Mouse (Mus musculus): ENCODE results near the gene Map2k2. TPM values are rescaled to one million over a fixed set of nuclear protein-coding genes. Genes with fewer than 3 reads are reported as not detected.
A peak's percentile ranks its signal among the peaks of the same experiment; 100 is the strongest.

Gene Map2k2
- polyA plus RNA-seq, 1 experiment from 2014 or later: 191 TPM

DNA sequence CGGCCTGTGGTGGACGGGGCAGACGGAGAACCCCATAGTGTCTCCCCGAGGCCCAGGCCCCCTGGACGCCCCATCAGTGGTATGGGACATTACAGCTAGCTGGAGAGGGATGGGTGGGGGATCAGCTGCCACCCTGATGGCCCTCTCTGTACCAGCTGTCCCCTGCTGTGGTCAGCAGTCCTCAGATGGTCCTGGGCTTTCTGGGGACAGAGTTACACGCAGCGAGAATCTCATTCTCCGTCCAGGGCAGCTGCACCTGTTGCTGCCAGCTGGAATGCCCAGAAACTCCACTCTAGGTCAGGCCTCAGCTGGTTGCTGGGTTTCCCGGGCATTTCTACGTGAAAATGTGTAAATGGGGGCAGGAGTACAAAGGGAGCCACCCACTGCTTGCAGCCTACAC lies 13.9 kb downstream of the Map2k2 start:
- no peaks in the 10 kb centered on the region for H3K27me3 ChIP-seq (ENCODE audit: control insufficient read depth, insufficient read depth, low read length)
- WGBS: 92% methylated on average over 10 of the region's 10 CpGs
- no peak overlapping the region for H3K27ac ChIP-seq (replicated peaks; ENCODE audit: low read depth, low read length)
- no peak for ATAC-seq (replicated peaks; ENCODE audit: insufficient number of reproducible peaks, low FRiP score, low TSS enrichment, low read depth)
- peaks cover 40% of the 10 kb centered on the region for H3K36me3 ChIP-seq (replicated peaks; ENCODE audit: control insufficient read depth, insufficient read depth, low read depth, low read length)
- H3K4me1 ChIP-seq (ENCODE audit: control insufficient read depth, insufficient read depth, low read length): no peaks in the 10 kb centered on the region
- H3K9me3 ChIP-seq (replicated peaks; ENCODE audit: control insufficient read depth, low read length): no peaks in the 10 kb centered on the region
- no peak for DNase-seq (ENCODE audit: low spot score)
- H3K4me3 ChIP-seq (ENCODE audit: low read depth, low read length): no peak overlapping the region
- no peak overlapping the region for H3K9ac ChIP-seq (replicated peaks; ENCODE audit: low read length)
- H3K4me2 ChIP-seq (ENCODE audit: low read depth, low read length): no peak overlapping the region

DNA sequence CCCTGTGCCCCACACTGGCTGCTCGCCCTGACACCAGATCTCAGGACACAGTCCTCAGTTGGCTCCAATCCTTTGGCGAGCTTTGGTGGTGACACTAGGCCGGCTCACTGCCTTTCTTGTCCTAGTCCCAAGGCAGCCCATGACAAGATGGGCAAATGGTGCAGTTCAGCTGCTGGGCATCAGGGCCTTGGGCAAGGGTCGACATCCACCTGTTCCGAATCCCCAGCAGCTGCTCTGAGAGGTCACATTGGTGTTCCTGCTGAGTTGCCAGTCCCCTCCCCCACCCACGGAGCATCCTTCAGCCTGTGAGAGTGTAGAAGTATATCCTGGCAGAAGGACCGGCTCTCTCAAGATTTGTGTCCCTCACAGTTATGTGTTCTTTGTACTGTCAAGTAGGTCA lies 14.9 kb downstream of the Map2k2 start:
- Histone ChIP-seq H3K36me3 (replicated peaks; ENCODE audit: control insufficient read depth, insufficient read depth, low read depth, low read length) (peaks cover 31% of the 10 kb centered on the region), H3K4me2 (ENCODE audit: low read depth, low read length) (no peak overlapping the region)

DNA sequence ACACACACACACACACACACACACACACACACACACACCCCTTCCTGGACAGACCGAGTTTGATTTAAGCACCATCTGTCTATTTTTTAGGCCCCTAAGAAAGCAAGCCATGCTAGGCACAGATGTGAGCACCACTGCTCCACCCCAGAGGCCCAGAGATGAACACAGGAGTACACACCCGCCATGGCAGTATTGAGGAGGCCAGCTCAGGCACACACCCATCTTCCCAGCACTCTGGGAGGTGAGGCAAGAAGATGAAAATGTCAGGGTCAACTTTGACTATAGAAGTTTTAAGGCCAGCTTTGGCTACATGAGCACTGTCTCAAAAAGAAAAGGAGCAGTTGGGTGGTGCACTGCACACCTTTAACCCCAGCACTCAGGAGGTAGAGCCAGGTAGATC lies 17.2 kb downstream of the Map2k2 start:
- H3K4me2 ChIP-seq (ENCODE audit: low read depth, low read length): no peak overlapping the region
- no peak for DNase-seq (ENCODE audit: low spot score)
- H3K4me1 ChIP-seq (ENCODE audit: control insufficient read depth, insufficient read depth, low read length): no peaks in the 10 kb centered on the region
- H3K36me3 ChIP-seq (replicated peaks; ENCODE audit: control insufficient read depth, insufficient read depth, low read depth, low read length): peaks cover 24% of the 10 kb centered on the region
- no peaks in the 10 kb centered on the region for H3K9me3 ChIP-seq (replicated peaks; ENCODE audit: control insufficient read depth, low read length)
- H3K9ac ChIP-seq (replicated peaks; ENCODE audit: low read length): no peak overlapping the region
- ATAC-seq (replicated peaks; ENCODE audit: insufficient number of reproducible peaks, low FRiP score, low TSS enrichment, low read depth): no peak
- WGBS: 88% methylated on average over 2 of the region's 2 CpGs
- no peak overlapping the region for H3K27ac ChIP-seq (replicated peaks; ENCODE audit: low read depth, low read length)
- H3K4me3 ChIP-seq (ENCODE audit: low read depth, low read length): no peak overlapping the region
- no peaks in the 10 kb centered on the region for H3K27me3 ChIP-seq (ENCODE audit: control insufficient read depth, insufficient read depth, low read length)

More for the DNA sequence above, 14.9 kb downstream of the Map2k2 start:
- H3K4me1 ChIP-seq (ENCODE audit: control insufficient read depth, insufficient read depth, low read length): no peaks in the 10 kb centered on the region
- DNase-seq (ENCODE audit: low spot score) (no peak), ATAC-seq (replicated peaks; ENCODE audit: insufficient number of reproducible peaks, low FRiP score, low TSS enrichment, low read depth) (no peak)
- WGBS: 86% methylated on average over 7 of the region's 7 CpGs
- no peaks in the 10 kb centered on the region for H3K27me3 ChIP-seq (ENCODE audit: control insufficient read depth, insufficient read depth, low read length)
- H3K9ac ChIP-seq (replicated peaks; ENCODE audit: low read length): no peak overlapping the region
- no peak overlapping the region for H3K4me3 ChIP-seq (ENCODE audit: low read depth, low read length)
- no peak overlapping the region for H3K27ac ChIP-seq (replicated peaks; ENCODE audit: low read depth, low read length)
- no peaks in the 10 kb centered on the region for H3K9me3 ChIP-seq (replicated peaks; ENCODE audit: control insufficient read depth, low read length)

DNA sequence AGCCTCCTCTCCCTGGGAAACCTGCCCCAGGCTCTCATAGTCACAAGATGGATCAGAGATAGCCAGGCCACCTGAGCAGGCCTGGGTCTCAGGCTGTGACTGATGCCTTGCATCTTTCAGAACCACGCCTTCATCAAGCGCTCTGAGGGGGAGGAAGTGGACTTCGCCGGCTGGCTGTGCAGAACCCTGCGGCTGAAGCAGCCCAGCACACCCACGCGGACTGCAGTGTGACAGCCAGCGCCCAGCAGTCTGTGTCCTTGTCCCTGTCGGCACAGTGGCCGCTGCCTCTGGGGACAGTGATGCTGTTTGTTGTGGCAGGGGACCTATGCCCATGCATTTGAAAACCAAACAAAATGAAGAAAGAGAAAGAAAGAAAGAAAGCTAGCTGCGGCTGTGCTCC lies 17.8 kb downstream of the Map2k2 start:
- ATAC-seq (replicated peaks; ENCODE audit: insufficient number of reproducible peaks, low FRiP score, low TSS enrichment, low read depth): no peak
- Histone ChIP-seq H3K36me3 (replicated peaks; ENCODE audit: control insufficient read depth, insufficient read depth, low read depth, low read length) (peaks cover 24% of the 10 kb centered on the region), H3K4me2 (ENCODE audit: low read depth, low read length) (no peak overlapping the region), H3K4me1 (ENCODE audit: control insufficient read depth, insufficient read depth, low read length) (no peaks in the 10 kb centered on the region), H3K27me3 (ENCODE audit: control insufficient read depth, insufficient read depth, low read length) (no peaks in the 10 kb centered on the region), H3K4me3 (ENCODE audit: low read depth, low read length) (no peak overlapping the region), H3K9ac (replicated peaks; ENCODE audit: low read length) (no peak overlapping the region), H3K9me3 (replicated peaks; ENCODE audit: control insufficient read depth, low read length) (no peaks in the 10 kb centered on the region), H3K27ac (replicated peaks; ENCODE audit: low read depth, low read length) (no peak overlapping the region)
- WGBS: 89% methylated on average over 11 of the region's 11 CpGs
- no peak for DNase-seq (ENCODE audit: low spot score)

DNA sequence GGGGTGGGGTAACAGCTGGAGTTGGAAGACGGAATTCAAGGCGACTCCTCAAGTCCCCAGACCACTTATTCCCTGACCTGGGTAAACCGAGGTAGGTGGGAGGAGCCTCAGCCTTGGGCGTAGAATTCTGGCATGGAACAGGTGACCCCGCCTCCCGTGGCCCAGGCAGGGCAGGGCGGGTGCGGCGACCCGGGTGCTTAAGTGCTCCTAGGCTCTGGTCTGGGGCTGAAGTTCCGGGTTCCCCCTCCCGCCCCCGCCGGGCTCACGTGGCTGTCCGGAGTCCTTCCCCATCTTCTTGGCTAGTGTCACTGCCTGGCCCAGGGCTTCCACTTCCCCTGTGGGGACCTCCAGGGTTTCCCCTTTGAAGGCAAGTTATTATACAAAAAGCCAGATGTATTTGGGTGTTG lies 28.5 kb downstream of the Map2k2 start:
- no peak overlapping the region for H3K4me2 ChIP-seq (ENCODE audit: low read depth, low read length)
- H3K4me1 ChIP-seq (ENCODE audit: control insufficient read depth, insufficient read depth, low read length): peaks cover 4% of the 10 kb centered on the region
- no peaks in the 10 kb centered on the region for H3K9me3 ChIP-seq (replicated peaks; ENCODE audit: control insufficient read depth, low read length)
- no peak overlapping the region for H3K4me3 ChIP-seq (ENCODE audit: low read depth, low read length)
- H3K27ac ChIP-seq (replicated peaks; ENCODE audit: low read depth, low read length): no peak overlapping the region
- ATAC-seq (replicated peaks; ENCODE audit: insufficient number of reproducible peaks, low FRiP score, low TSS enrichment, low read depth): no peak
- no peak for DNase-seq (ENCODE audit: low spot score)
- H3K9ac ChIP-seq (replicated peaks; ENCODE audit: low read length): no peak overlapping the region
- H3K36me3 ChIP-seq (replicated peaks; ENCODE audit: control insufficient read depth, insufficient read depth, low read depth, low read length): no peaks in the 10 kb centered on the region
- under 1% methylated on average over 16 of the region's 16 CpGs for WGBS
- H3K27me3 ChIP-seq (ENCODE audit: control insufficient read depth, insufficient read depth, low read length): peaks cover 13% of the 10 kb centered on the region

DNA sequence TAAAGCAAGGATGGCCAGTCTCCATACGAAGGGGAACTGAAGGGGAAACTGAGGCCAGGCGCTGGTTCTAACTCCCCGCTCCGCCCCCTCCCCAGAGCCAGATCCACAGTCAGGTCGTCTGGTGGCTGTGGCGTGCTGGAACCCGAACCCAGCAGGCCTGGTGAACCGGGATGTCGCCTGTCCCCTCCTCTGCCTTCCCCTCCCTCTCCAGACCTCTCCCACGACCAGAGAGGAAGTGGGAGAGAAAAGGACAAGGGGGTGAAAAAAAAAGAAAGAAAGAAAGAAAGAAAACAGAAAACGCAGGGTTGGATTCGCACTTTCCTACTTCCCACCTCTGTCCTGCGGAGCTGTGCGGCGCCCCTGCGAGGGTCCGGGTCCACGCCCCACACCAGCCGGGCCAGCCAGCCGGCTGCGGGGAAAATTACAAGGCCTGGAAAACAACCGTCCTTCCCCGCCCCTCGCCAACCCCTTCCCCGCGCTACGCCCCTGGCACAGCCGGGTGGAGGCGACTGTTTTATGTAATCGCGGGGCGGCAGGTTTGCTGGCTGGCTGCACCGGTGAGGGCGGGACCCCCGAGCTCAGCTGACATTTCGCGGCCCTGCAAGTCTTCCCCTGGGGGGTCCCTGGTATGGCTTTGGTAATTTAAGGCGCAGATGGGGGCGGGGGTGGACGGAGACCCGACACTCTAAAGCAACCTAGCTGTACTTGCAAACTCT lies 29.4 kb downstream of the Map2k2 start, which contains the start of gene Zbtb7a:
Zbtb7a (plus strand) TSS at position 255 of the 716 bp plus-strand sequence.
- peak within 1 kb of the TSS; percentile 76 for H3K4me3 ChIP-seq (ENCODE audit: low read depth, low read length)
- peak within 1 kb of the TSS; percentile 91 for H3K9ac ChIP-seq (replicated peaks; ENCODE audit: low read length)
- H3K27ac ChIP-seq (replicated peaks; ENCODE audit: low read depth, low read length): peak within 1 kb of the TSS; percentile 91
- H3K4me1 ChIP-seq (ENCODE audit: control insufficient read depth, insufficient read depth, low read length): peaks cover 11% of the 10 kb centered on the region
- no peaks in the 10 kb centered on the region for H3K36me3 ChIP-seq (replicated peaks; ENCODE audit: control insufficient read depth, insufficient read depth, low read depth, low read length)
- peak; percentile 59 for DNase-seq (ENCODE audit: low spot score)
- peaks cover 13% of the 10 kb centered on the region for H3K27me3 ChIP-seq (ENCODE audit: control insufficient read depth, insufficient read depth, low read length)
- peak within 1 kb of the TSS; percentile 98 for H3K4me2 ChIP-seq (ENCODE audit: low read depth, low read length)
- H3K9me3 ChIP-seq (replicated peaks; ENCODE audit: control insufficient read depth, low read length): no peaks in the 10 kb centered on the region
- ATAC-seq (replicated peaks; ENCODE audit: insufficient number of reproducible peaks, low FRiP score, low TSS enrichment, low read depth): no peak
- WGBS: 2% methylated on average over 40 of the region's 41 CpGs

DNA sequence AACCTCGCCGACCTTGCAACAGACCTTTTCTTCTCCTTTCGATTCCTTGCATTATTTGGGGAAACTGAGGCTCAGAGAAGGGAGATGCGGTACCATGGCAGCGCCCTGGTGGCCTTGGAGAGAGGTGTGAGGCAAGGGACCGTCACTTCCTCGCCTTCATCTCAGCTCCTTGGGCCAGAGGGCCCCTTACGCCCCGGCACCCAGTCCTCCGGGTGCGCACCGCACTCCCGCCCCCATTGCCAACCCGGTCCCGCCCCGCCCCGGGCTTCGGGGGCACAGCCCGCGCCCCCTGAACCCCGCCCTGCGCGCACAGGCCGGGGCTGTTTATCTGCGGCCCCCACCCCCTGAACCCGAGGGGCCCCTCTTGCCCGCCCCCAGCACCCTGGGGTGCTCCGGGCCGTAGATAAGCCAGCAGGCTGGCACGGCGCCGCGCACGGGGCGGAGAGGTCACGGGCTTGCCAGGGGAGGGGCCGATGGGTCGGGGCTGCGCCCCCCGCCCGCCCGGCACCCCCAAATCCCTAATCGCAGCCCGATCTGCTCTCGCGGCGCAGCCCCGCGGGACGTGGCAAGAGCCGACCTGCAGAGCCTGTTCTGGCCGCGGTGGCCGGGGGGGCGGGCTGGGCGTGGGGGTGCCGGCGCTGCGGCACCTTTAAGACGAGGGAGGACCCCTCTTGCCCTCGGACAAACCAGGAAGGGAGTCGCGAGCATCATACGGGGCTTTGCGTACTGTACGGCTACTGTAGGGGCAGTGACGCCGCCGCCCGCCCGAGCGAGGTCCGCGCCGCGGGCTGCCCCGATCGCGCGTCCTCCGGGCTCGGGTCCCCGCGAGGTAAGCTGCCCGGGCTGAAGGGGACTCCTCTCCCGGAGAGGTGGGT lies 30.4 kb downstream of the Map2k2 start:
- peaks cover 13% of the 10 kb centered on the region for H3K27me3 ChIP-seq (ENCODE audit: control insufficient read depth, insufficient read depth, low read length)
- peaks cover 17% of the 10 kb centered on the region for H3K4me1 ChIP-seq (ENCODE audit: control insufficient read depth, insufficient read depth, low read length)
- H3K4me3 ChIP-seq (ENCODE audit: low read depth, low read length): peak overlapping the region; percentile 76
- H3K9ac ChIP-seq (replicated peaks; ENCODE audit: low read length): peak overlapping the region; percentile 91
- H3K4me2 ChIP-seq (ENCODE audit: low read depth, low read length): peak overlapping the region; percentile 98
- DNase-seq (ENCODE audit: low spot score) (peak; percentile 77), ATAC-seq (replicated peaks; ENCODE audit: insufficient number of reproducible peaks, low FRiP score, low TSS enrichment, low read depth) (peak; percentile 8; the same call in 1 of the 2 replicates)
- under 1% methylated on average over 55 of the region's 86 CpGs for WGBS
- no peaks in the 10 kb centered on the region for H3K36me3 ChIP-seq (replicated peaks; ENCODE audit: control insufficient read depth, insufficient read depth, low read depth, low read length)
- peak overlapping the region; percentile 91 for H3K27ac ChIP-seq (replicated peaks; ENCODE audit: low read depth, low read length)
- H3K9me3 ChIP-seq (replicated peaks; ENCODE audit: control insufficient read depth, low read length): no peaks in the 10 kb centered on the region
